Mouse (Mus musculus): ENCODE data around the gene Znfx1. TPM values are rescaled to one million over a fixed set of nuclear protein-coding genes. Genes with fewer than 3 reads are reported as not detected.
A peak's percentile ranks its signal among the peaks of the same experiment; 100 is the strongest.

Znfx1 gene
- polyA plus RNA-seq, 2 experiments = 7.8 to 10.6 TPM

DNA sequence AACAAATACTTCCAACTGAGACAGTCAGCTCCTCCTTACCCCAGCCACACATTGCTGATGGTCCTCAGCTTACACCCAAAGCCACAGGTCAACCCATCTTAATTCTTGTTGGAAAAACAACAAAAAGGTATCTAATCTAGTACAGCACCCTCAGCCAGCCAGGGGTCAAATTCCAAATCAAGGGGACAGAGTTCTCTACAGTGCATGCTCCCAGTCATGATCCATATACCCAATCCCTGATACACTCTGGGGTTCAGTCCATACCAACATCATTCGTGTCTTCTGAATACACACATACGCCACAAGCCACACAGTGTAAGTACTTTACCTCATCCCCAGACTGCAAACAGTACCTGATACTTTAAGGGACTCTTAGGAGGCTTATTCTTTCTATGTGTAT, 56.5 kb downstream of the Znfx1 start:
- no peak for TF ChIP-seq POLR2A (IDR thresholded peaks at IDR 0.05; ENCODE audit: borderline replicate concordance, extremely low read depth, insufficient read depth, insufficient read length)
- 87% methylated on average over 2 of the region's 2 CpGs for WGBS
- no peak overlapping the region for H3K27ac ChIP-seq (replicated peaks; ENCODE audit: low read depth, low read length)

DNA sequence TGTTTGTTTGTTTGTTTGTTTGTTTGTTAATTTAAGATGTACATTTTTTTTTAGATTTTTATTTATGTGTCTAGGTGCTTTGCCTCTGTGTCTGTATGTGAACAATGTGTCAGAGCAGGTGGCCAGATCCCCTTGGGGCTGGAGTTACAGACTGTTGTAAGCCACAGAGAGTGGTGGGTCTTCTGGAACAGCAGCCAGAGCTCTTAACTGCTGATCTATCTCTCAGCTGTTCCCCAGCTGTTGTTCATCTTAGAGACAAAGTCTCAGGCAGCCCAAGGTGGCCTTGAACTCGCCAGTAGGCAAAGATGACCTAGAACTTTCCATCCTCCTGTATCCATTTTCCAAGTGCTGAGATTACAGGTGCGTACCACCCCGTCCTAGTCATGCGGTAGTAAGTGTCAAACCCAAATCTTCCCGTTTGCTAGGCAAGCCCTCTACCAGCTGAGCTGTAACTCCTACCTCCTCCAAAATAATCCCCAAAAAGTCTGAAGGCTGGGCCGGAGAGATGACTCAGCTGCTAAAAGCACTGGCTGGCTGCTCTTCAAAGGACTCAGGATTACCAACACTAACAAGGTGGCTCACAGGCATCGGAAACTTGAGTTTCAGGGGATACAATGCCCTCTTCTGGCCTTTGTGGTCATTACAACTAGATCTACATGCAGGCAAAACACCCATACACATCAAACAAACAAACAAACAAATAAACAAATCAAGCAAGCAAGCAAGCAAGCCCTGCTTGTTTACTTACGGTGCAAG, 58.5 kb downstream of the Znfx1 start:
- no peaks in the 10 kb centered on the region for H3K4me1 ChIP-seq (ENCODE audit: control insufficient read depth, insufficient read depth, low read length)
- H3K27me3 ChIP-seq (ENCODE audit: control insufficient read depth, insufficient read depth, low read length) = no peaks in the 10 kb centered on the region
- H3K36me3 ChIP-seq (ENCODE audit: control insufficient read depth, insufficient read depth, low read length) = no peaks in the 10 kb centered on the region
- TF ChIP-seq POLR2A (IDR thresholded peaks at IDR 0.05; ENCODE audit: borderline replicate concordance, extremely low read depth, insufficient read depth, insufficient read length) = no peak
- no peak overlapping the region for H3K9ac ChIP-seq (ENCODE audit: low read depth, low read length, severe bottlenecking)
- H3K4me3 ChIP-seq (replicated peaks; ENCODE audit: low read length) = no peak overlapping the region
- ATAC-seq (ENCODE audit: low FRiP score, low read depth) (peak; percentile 34), DNase-seq (ENCODE audit: low spot score) (peak; percentile 75)
- no peak overlapping the region for H3K27ac ChIP-seq (replicated peaks; ENCODE audit: low read depth, low read length)
- no peaks in the 10 kb centered on the region for H3K9me3 ChIP-seq (ENCODE audit: control insufficient read depth, low read length)
- H3K4me2 ChIP-seq (replicated peaks; ENCODE audit: low read depth, low read length, severe bottlenecking) = no peak overlapping the region
- WGBS = 43% methylated on average over 8 of the region's 8 CpGs

More for the DNA sequence above, 56.5 kb downstream of the Znfx1 start:
- no peak overlapping the region for H3K9ac ChIP-seq (ENCODE audit: low read depth, low read length, severe bottlenecking)
- no peak overlapping the region for H3K4me3 ChIP-seq (replicated peaks; ENCODE audit: low read length)
- H3K4me2 ChIP-seq (replicated peaks; ENCODE audit: low read depth, low read length, severe bottlenecking) = no peak overlapping the region
- no peaks in the 10 kb centered on the region for H3K4me1 ChIP-seq (ENCODE audit: control insufficient read depth, insufficient read depth, low read length)
- ATAC-seq (ENCODE audit: low FRiP score, low read depth) = no peak
- no peak for DNase-seq (ENCODE audit: low spot score)
- H3K36me3 ChIP-seq (ENCODE audit: control insufficient read depth, insufficient read depth, low read length) = no peaks in the 10 kb centered on the region
- H3K27me3 ChIP-seq (ENCODE audit: control insufficient read depth, insufficient read depth, low read length) = no peaks in the 10 kb centered on the region
- no peaks in the 10 kb centered on the region for H3K9me3 ChIP-seq (ENCODE audit: control insufficient read depth, low read length)

DNA sequence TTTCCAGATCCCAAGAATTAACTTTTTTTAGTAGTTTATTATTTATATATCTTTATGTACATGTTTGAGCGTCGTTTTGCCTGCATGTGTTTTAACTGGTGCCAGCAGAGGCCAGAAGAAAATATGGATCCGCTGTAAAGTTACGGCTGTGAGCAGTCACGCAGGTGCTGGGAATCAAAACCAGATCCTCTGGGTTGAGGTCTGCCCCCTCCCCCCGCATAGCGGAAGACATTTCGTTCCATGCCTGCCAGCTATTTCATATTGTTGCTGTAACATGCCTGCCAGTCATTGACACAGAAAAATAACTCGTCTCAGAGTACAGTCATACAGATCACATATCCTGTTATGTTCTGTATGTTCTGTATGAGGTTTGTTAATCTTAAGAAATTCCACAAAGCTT, 61.3 kb downstream of the Znfx1 start:
- H3K4me1 ChIP-seq (ENCODE audit: control insufficient read depth, insufficient read depth, low read length) = peaks cover 2% of the 10 kb centered on the region; the same call in 1 of the 2 replicates

DNA sequence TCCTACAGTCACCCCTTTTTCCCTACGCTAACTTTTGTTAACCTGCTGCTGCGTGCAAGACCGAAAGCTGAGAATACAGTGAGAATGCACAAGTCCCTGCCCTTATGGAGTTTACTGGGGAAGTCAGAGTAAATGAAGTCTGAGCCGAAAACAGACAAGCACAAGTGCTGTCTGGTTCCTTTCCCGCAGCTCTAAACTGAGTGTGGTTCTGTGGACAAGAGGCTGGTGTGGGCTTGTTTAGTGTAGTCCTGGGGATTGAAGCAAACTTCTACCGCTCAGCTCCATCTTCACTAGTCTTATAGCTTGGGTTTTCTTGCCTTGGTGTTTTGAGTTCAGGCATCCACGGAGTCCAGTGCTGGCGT, 66.3 kb downstream of the Znfx1 start:
- peak overlapping the region; percentile 62 for H3K9ac ChIP-seq (ENCODE audit: low read depth, low read length, severe bottlenecking)
- peaks cover 34% of the 10 kb centered on the region for H3K4me1 ChIP-seq (ENCODE audit: control insufficient read depth, insufficient read depth, low read length)
- peak overlapping the region; percentile 97 for H3K4me3 ChIP-seq (replicated peaks; ENCODE audit: low read length)
- 38% methylated on average over 8 of the region's 8 CpGs for WGBS
- no peak for TF ChIP-seq POLR2A (IDR thresholded peaks at IDR 0.05; ENCODE audit: borderline replicate concordance, extremely low read depth, insufficient read depth, insufficient read length)
- H3K9me3 ChIP-seq (ENCODE audit: control insufficient read depth, low read length) = no peaks in the 10 kb centered on the region
- peak overlapping the region; percentile 87 for H3K4me2 ChIP-seq (replicated peaks; ENCODE audit: low read depth, low read length, severe bottlenecking)
- DNase-seq (ENCODE audit: low spot score) = no peak
- 0 out of 2 replicates have a peak, but pooled peaks have one; percentile 21 for ATAC-seq (ENCODE audit: low FRiP score, low read depth)
- no peaks in the 10 kb centered on the region for H3K27me3 ChIP-seq (ENCODE audit: control insufficient read depth, insufficient read depth, low read length)
- peak overlapping the region; percentile 99 for H3K27ac ChIP-seq (replicated peaks; ENCODE audit: low read depth, low read length)
- no peaks in the 10 kb centered on the region for H3K36me3 ChIP-seq (ENCODE audit: control insufficient read depth, insufficient read depth, low read length)

More for the DNA sequence above, 61.3 kb downstream of the Znfx1 start:
- DNase-seq (ENCODE audit: low spot score) = peak; percentile 32
- ATAC-seq (ENCODE audit: low FRiP score, low read depth) = no peak
- Histone ChIP-seq H3K4me3 (replicated peaks; ENCODE audit: low read length) (no peak overlapping the region), H3K27ac (replicated peaks; ENCODE audit: low read depth, low read length) (no peak overlapping the region), H3K36me3 (ENCODE audit: control insufficient read depth, insufficient read depth, low read length) (no peaks in the 10 kb centered on the region), H3K9ac (ENCODE audit: low read depth, low read length, severe bottlenecking) (no peak overlapping the region), H3K4me2 (replicated peaks; ENCODE audit: low read depth, low read length, severe bottlenecking) (no peak overlapping the region), H3K27me3 (ENCODE audit: control insufficient read depth, insufficient read depth, low read length) (no peaks in the 10 kb centered on the region), H3K9me3 (ENCODE audit: control insufficient read depth, low read length) (no peaks in the 10 kb centered on the region)
- 35% methylated on average over 9 of the region's 9 CpGs for WGBS
- TF ChIP-seq POLR2A (IDR thresholded peaks at IDR 0.05; ENCODE audit: borderline replicate concordance, extremely low read depth, insufficient read depth, insufficient read length) = no peak

DNA sequence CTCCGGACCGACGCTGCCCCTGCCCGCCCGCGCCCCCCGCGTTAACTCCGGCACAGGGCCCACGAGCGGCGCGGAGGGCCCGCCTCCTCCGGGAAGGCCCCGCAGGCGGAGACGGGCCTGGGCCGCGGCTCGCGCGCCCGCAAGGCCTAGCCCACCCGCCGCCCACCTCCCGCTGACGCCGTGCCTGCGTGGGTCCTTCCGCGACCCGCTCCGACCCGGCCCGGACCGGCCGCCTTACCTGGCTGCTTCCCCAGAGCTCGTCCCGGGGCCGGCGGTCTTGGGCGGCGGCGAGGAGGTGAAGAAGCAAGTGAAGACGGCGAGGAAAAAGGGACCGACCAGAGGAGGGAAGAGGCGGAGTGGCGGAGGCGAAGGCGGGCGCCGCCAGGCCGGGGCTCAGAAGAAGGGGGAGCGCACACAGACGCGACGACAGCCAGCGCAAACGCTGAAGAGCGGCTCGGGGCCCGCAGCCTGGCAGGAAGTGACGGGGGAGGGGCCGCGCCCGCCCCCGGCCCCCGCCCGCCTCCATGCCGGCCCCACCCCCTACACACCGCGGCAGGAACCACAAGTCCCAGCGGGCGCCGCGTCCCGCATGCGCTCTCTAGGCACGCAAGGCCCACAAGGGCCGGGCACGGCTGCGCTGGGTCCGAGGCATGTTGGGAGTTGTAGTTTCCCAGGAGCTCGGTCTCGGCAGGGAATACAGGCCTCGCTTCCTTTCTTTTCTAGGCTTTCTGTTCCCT, 66.9 kb downstream of the Znfx1 start, which contains the start of gene Stau1:
Gene Stau1 (minus strand): TSS at position 504 of the 737 bp plus-strand sequence.
- ATAC-seq (ENCODE audit: low FRiP score, low read depth) (peak; percentile 99), DNase-seq (ENCODE audit: low spot score) (peak; percentile 99)
- Histone ChIP-seq H3K4me2 (replicated peaks; ENCODE audit: low read depth, low read length, severe bottlenecking) (peak within 1 kb of the TSS; percentile 87), H3K36me3 (ENCODE audit: control insufficient read depth, insufficient read depth, low read length) (no peaks in the 10 kb centered on the region), H3K4me1 (ENCODE audit: control insufficient read depth, insufficient read depth, low read length) (peaks cover 38% of the 10 kb centered on the region), H3K27me3 (ENCODE audit: control insufficient read depth, insufficient read depth, low read length) (no peaks in the 10 kb centered on the region), H3K9ac (ENCODE audit: low read depth, low read length, severe bottlenecking) (peak within 1 kb of the TSS; percentile 98), H3K4me3 (replicated peaks; ENCODE audit: low read length) (peak within 1 kb of the TSS; percentile 97), H3K9me3 (ENCODE audit: control insufficient read depth, low read length) (no peaks in the 10 kb centered on the region), H3K27ac (replicated peaks; ENCODE audit: low read depth, low read length) (peak within 1 kb of the TSS; percentile 99)
- peak; percentile 61; the same call in 1 of the 2 replicates for TF ChIP-seq POLR2A (IDR thresholded peaks at IDR 0.05; ENCODE audit: borderline replicate concordance, extremely low read depth, insufficient read depth, insufficient read length)
- WGBS = under 1% methylated on average over 55 of the region's 88 CpGs

Measured in limb, embryonic 14.5 days (tissue).